Mouse (Mus musculus) adrenal gland, adult (tissue): ENCODE results near the gene Fut8.

Source experiments
- DNase-seq, 2 experiments: peaks; one replicate each; pipeline ENCODE4 v3.0.0; 2022 to 2023; ENCODE audit warnings: low spot score in 1 of 2; ENCODE audit not compliant: inconsistent age in 2 of 2

Fut8 gene

GRCm38 (mm10) chr12:77302011-77302410, 64.1 kb downstream of the Fut8 start:
- DNase-seq: no peak

DNA sequence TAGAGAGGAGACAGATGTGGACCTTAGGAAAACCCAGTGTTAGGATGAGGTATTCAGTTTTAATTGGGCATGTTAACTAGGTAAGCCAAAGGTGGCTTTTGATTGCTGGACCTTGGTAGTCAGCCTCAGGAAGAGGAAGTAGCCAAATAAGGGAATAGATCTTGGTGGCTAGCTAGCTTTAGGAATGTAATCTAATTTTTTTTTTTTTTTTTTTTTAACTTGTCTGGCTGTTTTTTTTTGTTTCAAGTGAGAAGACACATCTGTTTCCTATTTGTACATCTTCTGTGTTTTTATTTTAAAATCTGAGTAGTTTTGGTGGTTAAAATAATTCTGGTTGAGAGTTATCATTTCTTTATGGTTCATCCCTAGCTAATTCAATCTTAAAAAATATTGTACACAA, 65.4 kb downstream of the Fut8 start:
- DNase-seq: no peak

GRCm38 (mm10) chr12:77305502-77305901, 67.6 kb downstream of the Fut8 start:
- DNase-seq: no peak

GRCm38 (mm10) chr12:77306759-77307314, 68.9 kb downstream of the Fut8 start:
- DNase-seq: no peak

DNA sequence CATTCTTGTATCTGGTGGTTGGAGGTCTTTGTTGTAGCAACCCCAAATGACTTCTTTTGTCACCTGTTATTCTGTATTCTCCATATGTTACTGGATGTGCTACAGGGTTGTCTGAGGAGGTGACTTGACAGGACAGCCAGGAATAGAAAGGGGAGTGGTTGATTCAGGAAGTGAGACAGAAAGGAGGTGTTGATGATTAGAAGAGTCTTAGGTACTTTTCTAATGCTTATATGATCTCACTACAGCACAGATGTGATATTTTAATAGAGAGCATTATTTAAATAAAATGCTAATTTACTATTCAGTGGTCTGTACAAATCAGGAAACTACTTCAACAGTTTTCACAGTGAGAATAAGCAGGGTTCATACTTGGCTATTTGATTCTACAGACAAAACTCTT, 71.6 kb downstream of the Fut8 start:
- no peak for DNase-seq

DNA sequence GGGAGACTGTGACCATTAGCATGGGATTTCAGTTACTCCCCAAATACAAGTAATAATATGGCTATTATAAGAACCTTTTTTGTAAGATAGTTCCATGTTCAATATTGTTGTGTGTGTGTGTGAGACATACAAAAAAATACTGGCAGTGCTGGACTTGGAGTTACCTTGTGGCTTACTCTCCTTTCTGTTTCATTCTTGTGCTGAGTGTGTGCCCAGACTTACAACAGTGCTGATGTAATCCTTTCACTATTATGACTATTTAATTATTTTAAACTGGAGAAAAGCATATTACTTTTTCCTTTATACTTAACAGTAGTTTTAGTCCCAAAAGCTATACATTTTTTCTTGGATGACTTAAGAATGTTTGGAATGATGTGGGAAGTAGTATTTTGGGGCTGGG, 75.6 kb downstream of the Fut8 start:
- no peak for DNase-seq

DNA sequence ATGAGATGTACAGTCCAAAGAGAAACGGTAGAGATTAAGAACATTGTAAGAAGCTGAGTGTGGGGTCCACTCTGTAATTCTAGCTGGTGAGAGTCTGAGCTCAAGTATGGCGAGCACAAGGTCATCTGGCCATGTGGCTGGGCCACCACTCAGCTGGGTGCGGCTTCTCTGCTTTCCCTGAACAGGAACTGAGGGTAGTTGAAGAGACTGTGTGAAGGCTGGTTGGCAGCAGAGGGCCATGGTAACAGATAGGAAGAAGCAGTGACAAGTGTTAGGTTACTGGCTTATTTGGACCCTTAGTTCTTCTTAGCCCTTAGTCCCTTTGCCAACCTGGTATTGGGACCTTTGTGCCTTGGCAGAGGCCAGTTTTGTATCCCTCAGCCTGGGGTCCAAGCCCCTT, 86.2 kb downstream of the Fut8 start:
- no peak for DNase-seq

- no peak for DNase-seq
Measured at GRCm38 (mm10) chr12:77346521-77346920, 108.6 kb downstream of the Fut8 start.

DNA sequence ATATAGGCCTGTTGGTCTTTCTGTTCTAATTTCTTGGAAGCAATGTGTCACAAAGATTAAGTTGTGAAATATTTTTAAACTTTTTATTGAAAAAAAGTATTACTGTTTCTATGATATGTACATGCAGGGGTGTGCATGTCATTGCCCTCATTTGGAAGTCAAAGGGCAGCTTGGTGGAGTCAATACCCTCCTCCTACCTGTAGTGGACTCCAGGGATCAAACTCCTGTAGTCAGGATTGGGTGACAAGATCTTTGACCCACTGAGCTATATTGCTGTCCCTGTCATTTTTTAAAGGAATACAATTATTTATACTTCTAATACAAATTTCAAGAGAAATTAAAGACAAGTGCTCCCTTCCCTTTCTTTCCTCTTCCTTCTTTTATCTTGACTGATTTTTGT, 111.6 kb downstream of the Fut8 start:
- no peak for DNase-seq

DNA sequence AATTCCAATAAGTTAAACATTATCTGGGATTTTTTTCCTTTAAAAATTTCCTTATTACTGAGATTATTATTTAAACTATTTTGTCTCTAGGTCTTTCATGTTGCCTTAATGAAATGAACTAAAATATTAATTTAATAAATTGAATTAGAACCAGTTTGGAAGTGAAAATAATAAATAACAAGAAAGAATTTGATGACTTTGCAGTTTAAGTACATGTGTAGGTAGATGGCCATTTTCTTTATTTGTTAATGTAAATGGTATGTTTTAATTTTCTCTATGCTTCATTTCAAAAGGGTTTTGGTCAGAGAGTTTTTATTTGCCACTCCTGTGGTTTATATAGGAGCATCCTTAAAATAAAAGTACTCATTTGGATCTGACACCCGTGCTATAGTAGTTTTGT, 177.8 kb downstream of the Fut8 start:
- no peak for DNase-seq

DNA sequence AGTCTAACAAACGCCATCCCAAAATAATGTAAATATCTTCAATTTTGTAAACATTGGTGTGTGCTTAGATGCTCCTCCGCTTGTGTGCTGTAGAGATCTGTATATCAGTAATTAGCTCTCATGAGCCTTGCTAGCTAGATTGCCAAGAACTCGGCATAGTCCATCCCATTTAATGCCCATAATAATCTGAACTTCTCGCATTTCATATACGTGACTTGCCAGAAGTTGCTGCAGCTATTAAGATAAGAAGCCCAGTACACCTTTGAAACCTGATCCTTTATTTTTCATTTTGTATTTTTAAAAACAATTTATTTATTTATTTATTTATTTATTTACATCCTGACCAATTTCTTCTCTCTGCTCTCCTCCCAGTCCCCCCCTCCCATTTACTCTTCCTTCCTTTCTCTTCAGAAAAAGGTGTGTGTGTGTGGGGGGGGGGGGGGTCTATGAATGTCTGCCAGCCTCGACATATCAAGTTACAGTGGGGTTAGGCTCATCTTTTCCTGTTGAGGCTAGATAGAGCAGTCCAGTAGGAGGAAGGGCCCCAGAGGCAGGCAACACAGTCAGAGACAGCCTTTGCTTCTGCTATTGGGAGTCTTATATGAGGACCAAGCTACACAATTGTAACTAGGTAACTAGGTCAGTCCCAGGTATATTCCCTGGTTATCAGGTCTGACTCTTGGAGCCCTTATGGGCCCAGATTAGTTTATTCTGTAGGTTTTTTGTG, 183.9 kb downstream of the Fut8 start:
- DNase-seq: no peak

GRCm38 (mm10) chr12:77426093-77426492, 188.2 kb downstream of the Fut8 start:
- DNase-seq: no peak

DNA sequence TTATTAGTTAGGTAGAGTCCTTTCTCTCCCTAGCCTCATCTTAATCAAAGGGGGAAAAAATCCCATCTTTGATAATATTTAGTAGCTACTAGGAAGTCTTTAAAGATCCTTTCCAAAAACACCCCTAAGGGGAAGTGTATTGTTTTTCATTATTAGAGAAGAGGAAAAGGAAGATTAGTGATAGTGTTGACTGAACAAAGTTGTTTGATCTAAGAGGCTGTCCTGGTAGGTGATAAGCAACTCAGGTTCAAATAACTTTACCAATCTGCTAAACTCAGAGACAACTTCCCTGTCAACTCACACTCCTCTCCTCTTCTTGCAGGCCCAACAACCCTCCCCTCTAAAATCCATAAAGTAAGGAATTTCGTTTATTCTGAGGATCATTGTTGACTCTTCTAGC, 190.2 kb downstream of the Fut8 start:
- DNase-seq: no peak

GRCm38 (mm10) chr12:77429381-77429780, 191.5 kb downstream of the Fut8 start:
- no peak for DNase-seq

- no peak for DNase-seq
Measured at GRCm38 (mm10) chr12:77436733-77437132, 198.8 kb downstream of the Fut8 start.

DNA sequence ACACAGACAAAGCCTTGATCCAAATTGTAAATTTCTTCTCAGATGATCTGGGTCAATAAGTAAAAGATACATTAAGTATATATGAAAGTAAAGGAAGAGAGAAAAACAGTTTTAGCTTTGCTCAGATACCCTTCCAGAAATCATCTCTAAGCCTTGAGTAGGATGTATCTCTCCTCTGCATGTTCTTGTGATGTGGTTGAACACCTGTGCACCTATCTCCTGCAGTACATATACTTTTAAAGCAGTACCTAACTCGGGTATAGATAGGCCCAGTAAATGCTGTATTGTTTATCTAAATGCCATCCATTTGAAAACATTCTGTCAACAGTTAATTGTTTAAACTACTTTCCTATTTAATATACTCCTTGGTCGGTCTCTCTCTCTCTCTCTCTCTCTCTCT, 212.9 kb downstream of the Fut8 start:
- DNase-seq: no peak

DNA sequence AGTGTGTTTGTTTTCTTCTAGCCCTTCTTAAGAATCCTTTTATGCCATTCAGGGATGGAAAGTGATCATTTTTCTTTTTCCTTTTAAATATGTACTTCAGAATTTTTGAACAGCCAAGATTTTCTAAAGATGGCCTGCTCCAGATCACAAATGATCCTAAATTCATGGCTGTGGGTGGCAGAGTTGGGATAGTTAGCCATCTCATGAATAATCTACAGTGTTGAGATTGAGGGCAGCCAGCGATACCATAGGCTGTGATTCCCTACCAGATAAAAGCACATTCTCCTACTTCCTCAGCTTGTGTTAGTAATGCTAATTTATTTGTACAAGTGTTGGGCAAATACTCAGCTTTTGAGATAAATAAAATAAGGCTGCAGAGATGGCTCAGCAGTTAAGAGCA, 228.3 kb downstream of the Fut8 start:
- no peak for DNase-seq

DNA sequence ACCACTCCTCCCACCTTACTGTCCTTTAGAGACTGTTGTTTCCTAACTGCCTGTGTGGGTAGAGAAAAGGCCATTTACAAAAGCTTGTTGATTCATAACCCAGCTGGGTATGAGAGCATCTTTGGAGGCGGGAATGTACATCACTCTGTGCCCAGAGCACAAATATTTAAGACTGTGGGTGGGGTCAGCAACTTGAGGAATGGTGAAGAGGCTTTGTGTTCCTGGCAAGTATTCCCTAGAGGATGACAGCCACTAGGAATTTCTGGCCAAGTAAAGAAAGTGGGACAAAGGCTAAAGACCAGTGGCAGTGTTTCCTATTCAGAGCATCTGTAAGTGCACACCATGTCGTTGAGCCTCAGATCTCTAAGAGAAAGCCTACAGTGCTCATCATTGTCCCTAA, 242.0 kb downstream of the Fut8 start:
- no peak for DNase-seq

- no peak for DNase-seq
Measured at GRCm38 (mm10) chr12:77481153-77481552, 243.2 kb downstream of the Fut8 start.

- no peak for DNase-seq
Measured at GRCm38 (mm10) chr12:77481799-77482198, 243.9 kb downstream of the Fut8 start.

- DNase-seq: no peak
Measured at GRCm38 (mm10) chr12:77483180-77483855, 245.4 kb downstream of the Fut8 start.

DNA sequence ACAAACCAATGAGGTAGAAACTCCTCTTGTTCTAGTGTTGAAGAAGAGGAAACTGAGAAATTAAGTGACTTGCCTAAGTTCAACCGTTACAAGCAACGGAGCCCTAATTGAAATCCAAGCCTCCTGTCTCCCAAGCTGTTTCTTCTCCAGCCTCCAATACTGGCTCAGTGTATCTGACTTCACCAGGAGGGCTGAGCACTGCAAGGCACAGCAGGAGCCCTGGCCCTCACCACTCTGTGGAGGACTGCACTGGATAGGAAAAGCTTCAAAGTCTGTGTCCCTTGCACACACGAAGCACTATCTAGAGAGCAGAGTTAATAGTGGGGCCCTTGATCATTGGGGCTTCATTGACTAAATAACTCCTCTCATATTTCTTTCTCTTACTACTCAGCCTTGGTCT, 246.8 kb downstream of the Fut8 start:
- DNase-seq: no peak

DNA sequence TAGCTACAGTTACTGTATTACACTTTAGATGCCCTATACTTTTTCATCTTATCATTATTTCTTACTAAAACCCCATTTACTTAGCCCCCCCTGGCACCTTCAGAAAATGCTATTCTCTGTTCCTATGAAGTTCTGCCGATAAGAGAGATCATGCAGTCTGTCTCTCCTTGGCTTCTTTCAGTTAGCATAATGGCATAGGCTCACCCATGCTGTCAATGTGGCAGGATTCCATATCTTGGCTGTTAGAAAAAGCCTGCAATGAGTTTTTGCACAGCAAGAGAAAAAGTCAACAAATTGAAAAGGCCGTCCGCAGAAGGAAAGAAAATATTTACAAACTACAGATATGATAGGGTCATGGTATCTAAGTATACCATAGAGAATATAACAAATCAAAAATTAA, 253.6 kb downstream of the Fut8 start:
- no peak for DNase-seq
